Mouse (Mus musculus): ENCODE data around the gene Pcyt2. TPM values are rescaled to one million over a fixed set of nuclear protein-coding genes. Genes with fewer than 3 reads are reported as not detected.

The Pcyt2 gene
- 142 and 145 TPM in 2 replicates for polyA plus RNA-seq (2016; fragmentation: Nextera tagmentation; extraction: Ambion mirVana)

GRCm38 (mm10) chr11:120617519-120618112 lies at the start of gene Pcyt2:
Gene Pcyt2, minus strand, starts transcription at chr11:120617936.
- Histone ChIP-seq H3K27me3 (replicated peaks; ENCODE audit: low read depth, poor library complexity, severe bottlenecking) (no peaks in the 10 kb centered on the region), H3K4me3 (peak within 1 kb of the TSS; percentile 79), H3K27ac (replicated peaks) (peak within 1 kb of the TSS; percentile 83), H3K36me3 (replicated peaks) (peaks cover 80% of the 10 kb centered on the region), H3K9me3 (no peaks in the 10 kb centered on the region), H3K4me1 (peaks cover 30% of the 10 kb centered on the region)
- peak; percentile 94 for DNase-seq (ENCODE audit: low spot score)
- under 1% methylated on average over 56 of the region's 56 CpGs for WGBS

DNA sequence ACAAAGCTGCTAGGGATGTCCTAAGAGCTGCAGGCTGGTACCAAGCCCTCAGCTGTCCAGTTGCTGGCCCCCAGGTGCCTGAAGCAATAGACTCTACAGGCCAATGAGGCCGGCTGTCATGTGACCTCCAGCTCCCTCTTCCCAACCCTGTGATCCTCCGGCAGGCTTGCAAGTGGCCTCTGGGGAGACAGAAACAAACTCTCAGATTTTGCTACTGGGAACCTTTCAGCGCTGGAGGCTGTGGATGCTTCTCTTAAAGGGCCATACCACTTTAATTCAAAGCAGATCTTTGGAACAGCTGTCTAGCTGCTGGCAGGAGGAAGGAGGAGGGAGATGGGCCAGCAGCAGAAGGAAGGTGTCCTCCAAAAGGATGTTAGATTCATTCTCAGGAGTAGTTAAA lies 48.9 kb upstream of the Pcyt2 start:
- WGBS: 5% methylated on average over 3 of the region's 3 CpGs
- Histone ChIP-seq H3K27ac (replicated peaks) (no peak overlapping the region), H3K4me3 (no peak overlapping the region), H3K4me1 (peaks cover 17% of the 10 kb centered on the region), H3K27me3 (replicated peaks; ENCODE audit: low read depth, poor library complexity, severe bottlenecking) (peaks cover 47% of the 10 kb centered on the region), H3K9me3 (no peaks in the 10 kb centered on the region), H3K36me3 (replicated peaks) (no peaks in the 10 kb centered on the region)
- peak; percentile 47 for DNase-seq (ENCODE audit: low spot score)

GRCm38 (mm10) chr11:120665406-120665805 lies 47.7 kb upstream of the Pcyt2 start:
- H3K4me1 ChIP-seq: peaks cover 28% of the 10 kb centered on the region

GRCm38 (mm10) chr11:120663714-120664113 lies 46.0 kb upstream of the Pcyt2 start:
- peaks cover 45% of the 10 kb centered on the region for H3K4me1 ChIP-seq
- 79% methylated on average over 5 of the region's 5 CpGs for WGBS
- H3K9me3 ChIP-seq: no peaks in the 10 kb centered on the region
- no peaks in the 10 kb centered on the region for H3K36me3 ChIP-seq (replicated peaks)
- no peak overlapping the region for H3K27ac ChIP-seq (replicated peaks)
- no peak overlapping the region for H3K4me3 ChIP-seq
- peaks cover 76% of the 10 kb centered on the region for H3K27me3 ChIP-seq (replicated peaks; ENCODE audit: low read depth, poor library complexity, severe bottlenecking)
- no peak for DNase-seq (ENCODE audit: low spot score)

More at GRCm38 (mm10) chr11:120665406-120665805, 47.7 kb upstream of the Pcyt2 start:
- Histone ChIP-seq H3K36me3 (replicated peaks) (no peaks in the 10 kb centered on the region), H3K27me3 (replicated peaks; ENCODE audit: low read depth, poor library complexity, severe bottlenecking) (peaks cover 59% of the 10 kb centered on the region), H3K27ac (replicated peaks) (no peak overlapping the region), H3K4me3 (no peak overlapping the region), H3K9me3 (no peaks in the 10 kb centered on the region)
- 79% methylated on average over 3 of the region's 3 CpGs for WGBS
- DNase-seq (ENCODE audit: low spot score): no peak

DNA sequence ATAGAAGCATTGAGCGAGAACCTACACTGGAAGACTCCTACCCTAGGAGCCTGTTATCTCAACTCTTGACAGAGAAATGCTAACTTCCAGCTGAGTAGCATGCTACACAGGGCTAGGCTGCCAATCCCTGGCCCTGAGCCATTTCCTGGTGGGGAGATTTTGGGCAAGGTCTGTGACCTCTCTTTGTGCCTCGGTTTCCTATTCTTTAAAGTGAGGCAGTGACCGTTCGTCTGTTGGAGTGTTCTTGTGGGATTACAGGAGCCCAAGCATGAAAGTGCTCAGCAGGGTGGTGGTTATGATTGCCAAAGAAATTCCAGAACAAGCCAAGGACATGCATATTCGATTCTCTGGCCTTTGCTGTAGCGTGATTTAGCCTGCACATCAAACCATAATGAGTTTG lies 45.0 kb upstream of the Pcyt2 start:
- 64% methylated on average over 6 of the region's 6 CpGs for WGBS
- no peaks in the 10 kb centered on the region for H3K9me3 ChIP-seq
- no peak overlapping the region for H3K27ac ChIP-seq (replicated peaks)
- H3K4me1 ChIP-seq: peaks cover 48% of the 10 kb centered on the region
- H3K36me3 ChIP-seq (replicated peaks): no peaks in the 10 kb centered on the region
- no peak for DNase-seq (ENCODE audit: low spot score)
- H3K4me3 ChIP-seq: no peak overlapping the region
- H3K27me3 ChIP-seq (replicated peaks; ENCODE audit: low read depth, poor library complexity, severe bottlenecking): peaks cover 86% of the 10 kb centered on the region

DNA sequence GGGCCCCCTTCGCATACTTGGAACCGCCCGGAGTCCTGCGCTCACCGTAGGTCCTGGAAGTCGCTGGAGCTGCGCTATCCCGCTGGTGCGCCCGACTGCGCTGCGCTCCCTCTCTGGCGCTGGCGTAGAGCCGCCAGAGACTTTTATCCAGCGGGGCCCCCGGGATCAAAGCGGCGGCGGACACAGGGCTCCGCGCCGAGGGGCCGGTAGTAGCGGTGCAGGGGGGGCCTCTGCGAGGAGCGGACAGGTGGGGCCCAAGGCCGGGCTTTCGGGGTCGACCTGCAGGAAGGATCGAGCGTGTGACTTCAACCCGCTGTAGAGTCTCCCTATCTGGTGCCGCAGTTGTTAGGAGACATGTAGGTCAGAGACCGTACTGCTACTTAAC lies 43.3 kb upstream of the Pcyt2 start, which contains the start of gene Notum:
Gene Notum, minus strand, starts transcription at position 100 of the 385 bp plus-strand sequence.
- under 1% methylated on average over 35 of the region's 35 CpGs for WGBS
- Histone ChIP-seq H3K9me3 (no peaks in the 10 kb centered on the region), H3K36me3 (replicated peaks) (no peaks in the 10 kb centered on the region), H3K4me3 (peak within 1 kb of the TSS; percentile 60), H3K27me3 (replicated peaks; ENCODE audit: low read depth, poor library complexity, severe bottlenecking) (peaks cover 97% of the 10 kb centered on the region), H3K27ac (replicated peaks) (peak within 1 kb of the TSS; percentile 75), H3K4me1 (peaks cover 38% of the 10 kb centered on the region)
- DNase-seq (ENCODE audit: low spot score): no peak

- peak; percentile 72 for DNase-seq (ENCODE audit: low spot score)
- Histone ChIP-seq H3K27ac (replicated peaks) (peak overlapping the region; percentile 75), H3K4me3 (peak overlapping the region; percentile 60), H3K27me3 (replicated peaks; ENCODE audit: low read depth, poor library complexity, severe bottlenecking) (peaks cover 98% of the 10 kb centered on the region), H3K4me1 (peaks cover 34% of the 10 kb centered on the region), H3K36me3 (replicated peaks) (no peaks in the 10 kb centered on the region), H3K9me3 (no peaks in the 10 kb centered on the region)
- under 1% methylated on average over 95 of the region's 95 CpGs for WGBS
These were observed 42.8 kb upstream of the Pcyt2 start for GRCm38 (mm10) chr11:120660301-120661075.

GRCm38 (mm10) chr11:120659509-120660300 lies 42.0 kb upstream of the Pcyt2 start:
- Histone ChIP-seq H3K36me3 (replicated peaks) (no peaks in the 10 kb centered on the region), H3K4me3 (peak overlapping the region; percentile 60), H3K4me1 (peaks cover 31% of the 10 kb centered on the region), H3K27ac (replicated peaks) (peak overlapping the region; percentile 75), H3K9me3 (no peaks in the 10 kb centered on the region), H3K27me3 (replicated peaks; ENCODE audit: low read depth, poor library complexity, severe bottlenecking) (peaks cover 98% of the 10 kb centered on the region)
- 2% methylated on average over 50 of the region's 50 CpGs for WGBS
- DNase-seq (ENCODE audit: low spot score): peak; percentile 39

DNA sequence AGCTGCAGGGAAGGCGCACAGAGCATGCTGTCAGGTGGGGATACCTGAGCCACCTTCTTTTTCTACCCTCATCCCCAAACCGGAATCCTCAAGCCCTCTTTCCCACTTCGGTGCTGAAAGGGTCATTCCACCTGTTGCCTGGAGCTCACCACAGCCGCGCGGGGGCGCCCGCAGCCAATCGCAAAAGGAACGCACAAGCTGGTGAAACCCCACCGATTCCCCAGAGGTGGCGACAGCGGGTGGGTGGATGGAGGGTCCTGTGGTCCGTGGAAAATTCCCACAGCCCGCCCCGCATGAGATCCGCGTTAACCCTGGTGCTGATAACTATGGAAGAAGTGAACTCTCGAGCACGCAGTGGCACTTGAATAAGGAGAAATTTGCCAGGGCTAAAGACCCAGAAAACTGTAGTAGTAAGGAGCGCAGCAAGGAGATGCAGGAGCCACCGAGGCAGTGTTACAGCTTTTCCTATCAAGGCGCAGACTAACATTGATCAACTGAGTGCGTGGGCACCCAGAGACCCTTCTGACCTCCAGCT lies 41.2 kb upstream of the Pcyt2 start:
- H3K4me3 ChIP-seq: peak overlapping the region; percentile 60

DNA sequence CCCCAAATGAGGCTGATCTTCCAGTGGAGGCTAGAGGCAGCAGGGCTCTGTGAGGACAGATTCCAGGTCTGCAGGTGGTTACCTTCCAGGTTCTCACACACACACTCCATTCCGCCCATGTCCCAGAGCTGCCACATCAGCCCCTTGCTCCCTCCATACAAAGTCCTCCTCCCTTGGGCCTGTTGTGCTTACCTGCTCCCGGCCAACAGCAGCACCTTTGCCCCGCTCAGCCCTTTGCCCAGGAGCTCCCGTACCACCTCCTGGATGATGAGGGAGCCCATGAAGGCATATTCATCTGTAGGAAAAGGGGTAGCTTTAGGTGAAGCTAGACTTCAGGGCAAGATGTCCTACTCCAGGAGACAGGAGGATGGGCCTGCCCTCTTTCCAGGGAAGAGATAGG lies 39.6 kb upstream of the Pcyt2 start:
- H3K4me3 ChIP-seq: no peak overlapping the region
- no peaks in the 10 kb centered on the region for H3K9me3 ChIP-seq
- H3K27ac ChIP-seq (replicated peaks): no peak overlapping the region
- H3K27me3 ChIP-seq (replicated peaks; ENCODE audit: low read depth, poor library complexity, severe bottlenecking): peaks cover 86% of the 10 kb centered on the region
- H3K4me1 ChIP-seq: peaks cover 31% of the 10 kb centered on the region
- DNase-seq (ENCODE audit: low spot score): no peak
- no peaks in the 10 kb centered on the region for H3K36me3 ChIP-seq (replicated peaks)
- WGBS: 84% methylated on average over 4 of the region's 4 CpGs

More for the DNA sequence above, 41.2 kb upstream of the Pcyt2 start:
- WGBS: 5% methylated on average over 24 of the region's 24 CpGs
- H3K9me3 ChIP-seq: no peaks in the 10 kb centered on the region
- no peak overlapping the region for H3K27ac ChIP-seq (replicated peaks)
- H3K4me1 ChIP-seq: peaks cover 31% of the 10 kb centered on the region
- H3K36me3 ChIP-seq (replicated peaks): no peaks in the 10 kb centered on the region
- peaks cover 100% of the 10 kb centered on the region for H3K27me3 ChIP-seq (replicated peaks; ENCODE audit: low read depth, poor library complexity, severe bottlenecking)
- DNase-seq (ENCODE audit: low spot score): peak; percentile 84

DNA sequence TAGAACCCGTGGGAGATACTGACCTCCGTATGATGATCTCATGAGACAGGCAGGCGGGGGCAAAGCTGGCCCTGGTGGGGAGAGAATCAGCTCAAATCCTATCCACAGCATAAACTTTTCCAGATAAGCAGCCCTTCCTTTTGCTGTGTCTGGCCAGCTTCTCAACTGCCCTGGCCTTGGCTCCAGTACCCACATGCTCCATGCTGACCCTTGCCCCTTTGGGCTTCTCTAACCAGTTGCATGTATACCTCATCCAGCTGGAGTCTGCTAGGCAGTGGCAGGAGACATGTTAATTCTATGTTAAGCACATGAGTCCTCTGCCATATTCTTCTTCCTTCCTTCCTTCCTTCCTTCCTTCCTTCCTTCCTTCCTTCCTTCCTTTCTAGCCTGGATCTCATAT lies 37.0 kb upstream of the Pcyt2 start:
- no peaks in the 10 kb centered on the region for H3K9me3 ChIP-seq
- no peaks in the 10 kb centered on the region for H3K36me3 ChIP-seq (replicated peaks)
- no peak for DNase-seq (ENCODE audit: low spot score)
- peaks cover 65% of the 10 kb centered on the region for H3K27me3 ChIP-seq (replicated peaks; ENCODE audit: low read depth, poor library complexity, severe bottlenecking)
- H3K4me1 ChIP-seq: peaks cover 13% of the 10 kb centered on the region
- no peak overlapping the region for H3K4me3 ChIP-seq
- 71% methylated on average over 3 of the region's 3 CpGs for WGBS
- H3K27ac ChIP-seq (replicated peaks): no peak overlapping the region

- DNase-seq (ENCODE audit: low spot score): no peak
- WGBS: 72% methylated on average over 3 of the region's 3 CpGs
These were observed 34.1 kb upstream of the Pcyt2 start for GRCm38 (mm10) chr11:120651872-120652271.

More at GRCm38 (mm10) chr11:120651872-120652271, 34.1 kb upstream of the Pcyt2 start:
- Histone ChIP-seq H3K27ac (replicated peaks) (no peak overlapping the region), H3K36me3 (replicated peaks) (no peaks in the 10 kb centered on the region), H3K4me1 (peaks cover 12% of the 10 kb centered on the region), H3K27me3 (replicated peaks; ENCODE audit: low read depth, poor library complexity, severe bottlenecking) (peaks cover 56% of the 10 kb centered on the region), H3K9me3 (no peaks in the 10 kb centered on the region), H3K4me3 (no peak overlapping the region)

Measured in embryonic facial prominence, embryonic 10.5 days (tissue).